Mouse (Mus musculus) midbrain, embryonic 13.5 days (tissue): ENCODE results near the gene Plekhb2. TPM values are rescaled to one million over a fixed set of nuclear protein-coding genes. Genes with fewer than 3 reads are reported as not detected.

ENCODE experiments used
- ATAC-seq: fragments of 200-750 bp; cut with Nextera tagmentation; 2 replicates; pipeline ENCODE4 v1.8.0; 2017; ENCODE audit warnings: mild to moderate bottlenecking, moderate TSS enrichment, moderate library complexity
- H3K27ac ChIP-seq: fragments of 300-500 bp; sonication (generic); 2 replicates; pipeline ENCODE4 v1.5.1; 2015; ENCODE audit warnings: inconsistent platforms, mild to moderate bottlenecking, moderate library complexity
- H3K27me3 ChIP-seq: fragments of 300-500 bp; sonication (generic); 2 replicates; pipeline ENCODE4 v1.6.1; 2015; ENCODE audit warnings: mild to moderate bottlenecking, inconsistent platforms
- H3K36me3 ChIP-seq: fragments of 300-500 bp; sonication (generic); 2 replicates; pipeline ENCODE4 v1.6.1; 2015; ENCODE audit warnings: mild to moderate bottlenecking, inconsistent platforms
- H3K4me1 ChIP-seq: fragments of 300-500 bp; sonication (generic); replicated peaks from 2 replicates; pipeline ENCODE4 v1.6.1; 2015; ENCODE audit warnings: inconsistent platforms
- H3K4me2 ChIP-seq: fragments of 300-500 bp; sonication (generic); replicated peaks from 2 replicates; pipeline ENCODE4 v1.6.1; 2015; ENCODE audit warnings: moderate library complexity, mild to moderate bottlenecking, inconsistent platforms
- H3K4me3 ChIP-seq: fragments of 300-500 bp; sonication (generic); replicated peaks from 2 replicates; pipeline ENCODE4 v1.5.1; 2015; ENCODE audit warnings: mild to moderate bottlenecking, inconsistent platforms
- H3K9ac ChIP-seq: fragments of 300-500 bp; sonication (generic); replicated peaks from 2 replicates; pipeline ENCODE4 v1.6.1; 2015; ENCODE audit warnings: mild to moderate bottlenecking, inconsistent platforms
- H3K9me3 ChIP-seq: fragments of 300-500 bp; sonication (generic); 2 replicates; pipeline ENCODE4 v1.6.1; 2016; ENCODE audit warnings: mild to moderate bottlenecking, inconsistent platforms
- WGBS: fragments of 180-500 bp; shearing (Covaris S2); methylation state at CpG from one replicate; pipeline ENCODE4 v1.1.7; 2015; 5-methylcytosine and 5-hydroxymethylcytosine counted together
- polyA plus RNA-seq: library from polyadenylated mRNA; unstranded; fragments of >200 nt; fragmentation: Nextera tagmentation; extraction: Ambion mirVana; gene quantifications from 2 replicates; pipeline ENCODE4 v1.2.1, GENCODE M21; 2015

Plekhb2 gene
- polyA plus RNA-seq: 59.4 and 62.7 TPM in 2 replicates

GRCm38 (mm10) chr1:34849745-34850342 lies at the start of gene Plekhb2:
Gene Plekhb2, plus strand, starts transcription at chr1:34849976.
- Histone ChIP-seq H3K4me1 (peaks cover 36% of the 10 kb centered on the region), H3K9me3 (no peaks in the 10 kb centered on the region), H3K36me3 (no peaks in the 10 kb centered on the region), H3K4me3 (peak within 1 kb of the TSS; percentile 81), H3K9ac (peak within 1 kb of the TSS; percentile 90), H3K27me3 (no peaks in the 10 kb centered on the region), H3K27ac (peak within 1 kb of the TSS; percentile 77), H3K4me2 (peak within 1 kb of the TSS; percentile 65)
- peak; percentile 88 for ATAC-seq
- under 1% methylated on average over 38 of the region's 40 CpGs for WGBS

GRCm38 (mm10) chr1:34801616-34802289 lies 48.0 kb upstream of the Plekhb2 start:
- Histone ChIP-seq H3K27me3 (no peaks in the 10 kb centered on the region), H3K4me2 (peak overlapping the region; percentile 74), H3K9ac (peak overlapping the region; percentile 78), H3K4me1 (peaks cover 41% of the 10 kb centered on the region), H3K36me3 (peaks cover 14% of the 10 kb centered on the region), H3K4me3 (peak overlapping the region; percentile 67), H3K9me3 (no peaks in the 10 kb centered on the region), H3K27ac (peak overlapping the region; percentile 89)
- ATAC-seq: peak; percentile 92
- WGBS: under 1% methylated on average over 47 of the region's 47 CpGs

GRCm38 (mm10) chr1:34802290-34802642 lies 47.5 kb upstream of the Plekhb2 start:
- peak overlapping the region; percentile 89 for H3K27ac ChIP-seq
- peak; percentile 12 for ATAC-seq
- H3K4me2 ChIP-seq: peak overlapping the region; percentile 74
- peak overlapping the region; percentile 67 for H3K4me3 ChIP-seq
- peaks cover 19% of the 10 kb centered on the region for H3K36me3 ChIP-seq
- H3K4me1 ChIP-seq: peaks cover 41% of the 10 kb centered on the region
- H3K27me3 ChIP-seq: no peaks in the 10 kb centered on the region
- WGBS: 30% methylated on average over 7 of the region's 7 CpGs
- H3K9ac ChIP-seq: peak overlapping the region; percentile 78
- H3K9me3 ChIP-seq: no peaks in the 10 kb centered on the region

- no peak overlapping the region for H3K9ac ChIP-seq
- WGBS: 89% methylated on average over 7 of the region's 7 CpGs
These were observed 44.9 kb upstream of the Plekhb2 start for GRCm38 (mm10) chr1:34804863-34805262.

GRCm38 (mm10) chr1:34805931-34806520 lies 43.8 kb upstream of the Plekhb2 start:
- 24% methylated on average over 35 of the region's 35 CpGs for WGBS
- no peak overlapping the region for H3K9ac ChIP-seq
- no peaks in the 10 kb centered on the region for H3K27me3 ChIP-seq
- ATAC-seq: no peak
- H3K36me3 ChIP-seq: peaks cover 51% of the 10 kb centered on the region
- H3K4me3 ChIP-seq: no peak overlapping the region
- no peaks in the 10 kb centered on the region for H3K9me3 ChIP-seq
- H3K4me2 ChIP-seq: peak overlapping the region; percentile 9; the same call in 1 of the 2 replicates
- H3K4me1 ChIP-seq: peaks cover 40% of the 10 kb centered on the region
- H3K27ac ChIP-seq: no peak overlapping the region

More at GRCm38 (mm10) chr1:34804863-34805262, 44.9 kb upstream of the Plekhb2 start:
- no peaks in the 10 kb centered on the region for H3K27me3 ChIP-seq
- H3K4me2 ChIP-seq: no peak overlapping the region
- H3K9me3 ChIP-seq: no peaks in the 10 kb centered on the region
- peaks cover 41% of the 10 kb centered on the region for H3K4me1 ChIP-seq
- H3K36me3 ChIP-seq: peaks cover 39% of the 10 kb centered on the region
- H3K4me3 ChIP-seq: no peak overlapping the region
- H3K27ac ChIP-seq: no peak overlapping the region
- ATAC-seq: no peak

DNA sequence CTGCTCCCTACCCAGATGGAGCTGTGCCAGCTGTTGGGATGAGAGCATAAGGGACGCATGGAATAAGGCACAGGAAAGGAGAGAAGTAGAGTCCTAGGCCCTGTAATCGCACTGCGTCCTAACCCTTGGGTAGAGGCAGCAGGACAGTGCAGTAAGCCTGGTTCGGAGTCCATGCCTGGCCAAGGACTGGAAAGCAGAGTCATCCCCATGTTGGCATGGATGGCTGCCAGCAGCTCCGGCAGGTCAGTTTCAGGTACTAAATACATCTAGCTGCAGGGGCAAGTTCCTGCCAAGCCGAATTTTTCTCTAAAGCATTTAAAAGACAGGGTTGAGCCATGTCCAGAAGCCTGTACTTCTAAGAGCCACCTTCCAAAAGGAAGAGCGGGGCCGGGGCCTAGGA lies 41.3 kb upstream of the Plekhb2 start:
- ATAC-seq: no peak
- WGBS: 95% methylated on average over 8 of the region's 8 CpGs
- H3K4me3 ChIP-seq: no peak overlapping the region
- no peaks in the 10 kb centered on the region for H3K27me3 ChIP-seq
- H3K36me3 ChIP-seq: peaks cover 75% of the 10 kb centered on the region
- H3K4me2 ChIP-seq: no peak overlapping the region
- peaks cover 16% of the 10 kb centered on the region for H3K4me1 ChIP-seq
- no peaks in the 10 kb centered on the region for H3K9me3 ChIP-seq
- H3K9ac ChIP-seq: no peak overlapping the region
- H3K27ac ChIP-seq: no peak overlapping the region

DNA sequence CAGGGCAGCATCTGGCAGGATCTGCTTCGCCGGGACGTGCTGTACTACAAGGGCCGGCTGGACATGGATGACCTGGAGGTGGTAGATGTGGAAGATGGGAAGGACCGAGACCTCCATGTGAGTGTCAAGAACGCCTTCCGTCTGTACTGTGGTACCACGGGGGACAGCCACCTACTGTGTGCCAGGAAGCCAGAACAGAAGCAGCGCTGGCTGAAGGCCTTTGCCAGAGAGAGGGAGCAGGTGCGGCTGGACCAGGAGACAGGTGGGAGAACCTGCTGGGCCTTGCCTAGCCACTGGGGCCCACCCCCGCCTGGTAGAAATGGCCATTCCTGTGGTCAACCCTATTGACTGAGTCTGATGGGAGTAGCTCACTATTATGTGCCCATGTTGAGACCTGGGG lies 39.5 kb upstream of the Plekhb2 start:
- no peaks in the 10 kb centered on the region for H3K9me3 ChIP-seq
- no peak overlapping the region for H3K9ac ChIP-seq
- 95% methylated on average over 11 of the region's 11 CpGs for WGBS
- peaks cover 86% of the 10 kb centered on the region for H3K36me3 ChIP-seq
- H3K27me3 ChIP-seq: no peaks in the 10 kb centered on the region
- ATAC-seq: no peak; the same call in 1 of the 2 replicates
- no peak overlapping the region for H3K4me2 ChIP-seq
- peak overlapping the region; percentile 5; the same call in 1 of the 2 replicates for H3K27ac ChIP-seq
- H3K4me3 ChIP-seq: no peak overlapping the region
- H3K4me1 ChIP-seq: peaks cover 9% of the 10 kb centered on the region

DNA sequence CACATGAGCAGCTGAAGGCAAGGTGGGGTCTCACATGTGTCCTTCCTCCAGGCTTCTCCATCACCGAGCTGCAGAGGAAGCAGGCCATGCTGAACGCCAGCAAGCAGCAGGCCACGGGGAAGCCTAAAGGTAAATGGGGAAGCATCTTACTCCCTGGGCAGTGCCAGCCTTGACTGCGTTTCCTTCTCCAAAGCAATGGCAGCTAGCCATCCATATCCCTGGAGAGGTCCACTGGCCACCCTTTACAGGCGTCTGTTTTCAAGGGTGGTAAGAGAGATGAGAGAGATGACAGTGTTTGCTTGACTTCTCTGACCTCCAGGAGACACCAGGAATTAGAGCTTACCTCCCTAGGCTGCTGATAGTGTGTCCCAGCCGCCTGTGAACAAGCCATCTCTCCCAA lies 38.7 kb upstream of the Plekhb2 start:
- Histone ChIP-seq H3K27me3 (no peaks in the 10 kb centered on the region), H3K9ac (no peak overlapping the region), H3K27ac (no peak overlapping the region), H3K9me3 (no peaks in the 10 kb centered on the region), H3K4me1 (peaks cover 4% of the 10 kb centered on the region), H3K4me3 (no peak overlapping the region), H3K4me2 (no peak overlapping the region), H3K36me3 (peaks cover 92% of the 10 kb centered on the region)
- no peak for ATAC-seq
- 91% methylated on average over 6 of the region's 6 CpGs for WGBS

- peaks cover 94% of the 10 kb centered on the region for H3K36me3 ChIP-seq
- H3K4me3 ChIP-seq: no peak overlapping the region
- H3K27me3 ChIP-seq: no peaks in the 10 kb centered on the region
- H3K4me1 ChIP-seq: no peaks in the 10 kb centered on the region; the same call in 1 of the 2 replicates
- WGBS: 95% methylated on average over 5 of the region's 6 CpGs
- ATAC-seq: no peak
- no peak overlapping the region for H3K27ac ChIP-seq
- no peak overlapping the region for H3K4me2 ChIP-seq
- H3K9me3 ChIP-seq: no peaks in the 10 kb centered on the region
- no peak overlapping the region for H3K9ac ChIP-seq
These were observed 38.2 kb upstream of the Plekhb2 start for GRCm38 (mm10) chr1:34811581-34811980.

DNA sequence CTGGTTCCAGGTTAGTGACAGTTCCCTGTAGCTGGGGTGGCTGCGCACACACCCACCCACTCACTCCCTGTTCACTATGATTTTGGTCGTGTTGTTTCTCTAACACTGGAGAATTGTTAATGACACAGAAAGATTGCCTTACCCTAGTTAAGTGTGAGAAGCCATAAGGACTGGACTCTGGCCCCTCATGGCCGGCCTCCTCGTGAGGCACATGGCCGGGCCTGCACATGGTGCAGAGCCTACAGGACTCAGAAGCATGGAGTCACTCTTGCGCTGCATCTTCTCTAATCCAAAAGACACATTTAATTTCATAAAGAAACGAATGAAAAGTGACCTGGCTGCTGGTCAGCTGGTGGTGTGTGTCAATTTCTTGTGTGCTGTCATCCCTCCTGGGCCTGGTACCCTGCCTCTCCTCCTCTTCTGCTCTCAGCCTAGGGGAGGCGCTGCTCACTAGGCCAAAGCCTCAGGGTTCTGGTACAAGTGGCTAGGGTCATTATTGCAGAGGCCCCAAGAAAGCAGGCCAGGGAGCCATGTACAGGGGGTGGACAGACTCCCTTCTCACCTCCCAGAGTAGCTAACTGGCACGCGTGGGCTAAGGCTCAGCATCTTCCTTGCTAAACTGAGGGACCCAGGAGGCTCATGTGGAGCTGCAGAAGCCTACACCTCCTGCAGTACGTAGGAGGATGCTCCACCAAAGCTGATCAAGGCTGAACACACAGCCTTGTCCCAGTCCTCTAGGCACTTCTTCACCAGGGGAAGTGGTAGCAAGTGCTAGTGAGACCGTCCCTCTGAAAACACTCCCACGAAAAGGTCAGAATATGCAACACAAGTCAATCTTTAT lies 37.1 kb upstream of the Plekhb2 start:
- no peak for ATAC-seq
- H3K4me1 ChIP-seq: no peaks in the 10 kb centered on the region
- H3K4me3 ChIP-seq: no peak overlapping the region
- peaks cover 98% of the 10 kb centered on the region for H3K36me3 ChIP-seq
- WGBS: 94% methylated on average over 13 of the region's 13 CpGs
- H3K9ac ChIP-seq: no peak overlapping the region
- H3K27me3 ChIP-seq: no peaks in the 10 kb centered on the region
- no peaks in the 10 kb centered on the region for H3K9me3 ChIP-seq
- H3K4me2 ChIP-seq: no peak overlapping the region
- H3K27ac ChIP-seq: no peak overlapping the region

DNA sequence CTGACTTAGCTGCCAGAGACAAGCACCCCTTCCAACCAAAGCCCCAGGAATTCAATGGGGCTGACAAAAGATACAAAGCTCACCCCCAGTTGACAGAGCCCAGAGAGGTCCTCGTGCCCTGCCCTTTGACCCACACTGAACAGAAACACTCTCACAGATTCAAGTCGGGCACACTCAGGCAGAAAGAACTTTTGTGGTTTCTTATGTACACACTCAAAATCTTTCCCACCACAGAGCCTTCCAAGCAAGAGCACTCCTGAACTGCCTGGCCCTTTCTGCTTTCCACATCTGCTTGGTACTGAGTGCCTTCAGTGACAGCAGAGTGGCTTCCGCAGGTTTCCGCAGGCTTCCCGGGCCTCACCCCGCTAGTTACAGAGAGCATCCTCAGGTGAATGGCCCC lies 33.9 kb upstream of the Plekhb2 start:
- Histone ChIP-seq H3K36me3 (peaks cover 96% of the 10 kb centered on the region), H3K9ac (no peak overlapping the region), H3K4me1 (no peaks in the 10 kb centered on the region), H3K27me3 (no peaks in the 10 kb centered on the region), H3K9me3 (no peaks in the 10 kb centered on the region), H3K4me2 (no peak overlapping the region), H3K4me3 (no peak overlapping the region), H3K27ac (no peak overlapping the region)
- 77% methylated on average over 6 of the region's 6 CpGs for WGBS
- ATAC-seq: no peak
